Mouse (Mus musculus) leukemia stem cell, adult 10-12 weeks (primary cell): Measurements from ENCODE around the gene Itgb6. TPM values are rescaled to one million over a fixed set of nuclear protein-coding genes. Genes with fewer than 3 reads are reported as not detected.

Experiments used
- polyA plus RNA-seq: library from polyadenylated mRNA; stranded (reverse); fragments of >175 nt; gene quantifications from 2 replicates; pipeline ENCODE4 v1.2.3, GENCODE M21; 2012; ENCODE audit warnings: low replicate concordance

Itgb6 gene
- 0.03 TPM in 1 of 2 replicates, not detected in the other for polyA plus RNA-seq

DNA sequence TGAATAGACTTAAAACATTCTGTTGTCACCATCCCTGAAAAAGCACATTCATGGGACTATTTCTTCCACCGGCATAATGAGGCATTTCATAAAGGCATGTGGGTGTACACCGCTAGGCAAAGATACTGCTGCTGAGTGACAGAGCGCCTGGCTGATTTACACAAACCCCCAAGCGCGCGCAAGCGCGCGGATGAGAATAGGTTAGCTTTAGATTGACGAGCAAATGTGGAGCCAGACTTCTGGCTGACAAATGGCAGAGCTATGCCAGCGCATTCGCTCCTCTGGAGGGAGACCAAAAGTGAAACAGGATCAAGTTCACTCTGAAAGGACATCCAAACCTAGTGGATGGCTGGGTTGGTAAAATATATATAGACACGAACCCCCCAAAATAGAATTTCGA lies at the start of gene Itgb6:
Gene Itgb6, minus strand, starts transcription at position 130 of the 400 bp plus-strand sequence.

DNA sequence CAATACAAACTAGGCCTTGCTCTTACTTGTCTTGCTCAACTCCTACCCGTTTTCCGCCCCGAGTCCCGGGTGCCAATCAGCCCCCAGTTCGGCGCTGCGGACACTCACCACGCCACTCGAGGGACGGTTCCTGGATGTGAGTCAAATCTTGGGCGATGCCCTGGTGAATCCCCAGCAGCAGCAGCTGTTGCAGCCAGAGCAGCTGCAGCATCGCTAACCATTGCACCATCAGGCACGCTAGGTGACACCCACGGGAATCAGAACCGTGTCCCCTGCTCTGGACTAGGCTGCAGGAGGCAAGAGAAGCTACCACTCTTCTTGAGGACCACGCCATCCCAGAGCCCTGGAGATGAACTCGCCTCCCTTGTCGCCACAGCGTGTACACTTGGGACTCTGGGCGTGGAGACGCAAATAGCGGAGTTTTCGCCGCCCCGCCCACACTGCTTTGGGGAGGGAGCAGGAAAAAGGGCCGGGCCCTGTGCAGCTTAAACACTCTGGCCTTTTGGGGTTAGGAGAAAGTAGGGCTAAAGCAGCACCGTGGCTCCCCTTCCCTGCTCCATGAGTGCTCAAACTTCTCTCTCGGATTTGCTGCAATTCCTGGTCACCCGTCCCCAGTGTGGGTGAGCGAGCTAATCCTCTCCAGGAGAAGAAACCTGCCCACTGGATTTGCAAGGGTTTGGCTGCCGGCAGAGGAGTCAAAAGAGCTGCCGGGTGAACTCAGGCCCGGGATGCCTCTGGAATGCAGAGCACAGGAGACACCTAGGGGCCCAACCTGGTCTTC lies 169.4 kb downstream of the Itgb6 start, which contains the start of gene Pla2r1:
Gene Pla2r1, minus strand, starts transcription at position 407 of the 781 bp plus-strand sequence.

Other genes starting within 250 kb of the Itgb6 start
- not detected in 2 replicates for gene Pla2r1, start 169.3 kb downstream of the Itgb6 start, polyA plus RNA-seq
- gene Rbms1, start 240.5 kb upstream of the Itgb6 start, polyA plus RNA-seq: 24.4 and 45.4 TPM in 2 replicates